Mouse (Mus musculus) megakaryocyte, embryonic 14.5 days (primary cell): ENCODE results near the gene Usp12.

Source experiments
- FLI1 ChIP-seq: IDR thresholded peaks from 2 replicates; pipeline ENCODE4 v1.6.1; 2012; ENCODE audit warnings: low read length, inconsistent platforms, mixed read lengths
- GATA1 ChIP-seq: IDR thresholded peaks from 3 replicates; pipeline ENCODE4 v1.6.1; 2012; ENCODE audit warnings: mixed read lengths, low read length, inconsistent platforms, borderline replicate concordance

GRCm38 (mm10) chr5:146806004-146806430, 11.2 kb upstream of the Usp12 start:
- TF ChIP-seq GATA1, result no peak
- TF ChIP-seq FLI1, result no peak
